Mouse (Mus musculus) heart, adult 2 months (tissue): Measurements from ENCODE around the gene Rpgrip1l. TPM values are rescaled to one million over a fixed set of nuclear protein-coding genes. Genes with fewer than 3 reads are reported as not detected.

ENCODE experiments used
- DNase-seq, 2 experiments: peaks; one replicate each; pipeline ENCODE4 v3.0.0; 2021
- H3K27ac ChIP-seq: fragments of 200-600 bp; 2 replicates; pipeline ENCODE4 v1.8.1; 2022
- H3K27me3 ChIP-seq: fragments of 200-500 bp; 2 replicates; pipeline ENCODE4 v1.6.1; 2012; ENCODE audit warnings: mild to moderate bottlenecking, low read length, inconsistent platforms, mixed read lengths; ENCODE audit not compliant: control insufficient read depth, insufficient read depth
- H3K36me3 ChIP-seq: fragments of 200-500 bp; 2 replicates; pipeline ENCODE4 v1.6.1; 2012; ENCODE audit warnings: low read length, inconsistent platforms; ENCODE audit not compliant: control insufficient read depth, insufficient read depth
- H3K4me1 ChIP-seq: fragments of 200-500 bp; 2 replicates; pipeline ENCODE4 v1.6.1; 2011; ENCODE audit warnings: low read length; ENCODE audit not compliant: control insufficient read depth, insufficient read depth
- H3K4me3 ChIP-seq: fragments of 200-600 bp; 2 replicates; pipeline ENCODE4 v1.8.1; 2022
- H3K79me2 ChIP-seq: fragments of 200-500 bp; replicated peaks from 2 replicates; pipeline ENCODE4 v1.6.1; 2012; ENCODE audit warnings: mild to moderate bottlenecking, inconsistent platforms, low read length, moderate library complexity, mixed read lengths; ENCODE audit not compliant: control insufficient read depth, insufficient read depth
- H3K9ac ChIP-seq: fragments of 200-500 bp; 2 replicates; pipeline ENCODE4 v1.6.1; 2012; ENCODE audit warnings: low read depth, mild to moderate bottlenecking, control low read depth, inconsistent platforms, low read length, mixed read lengths
- CTCF ChIP-seq: fragments of 200-600 bp; IDR thresholded peaks from 2 replicates; pipeline ENCODE4 v1.8.1; 2022; ENCODE audit warnings: antibody characterized with exemption, mild to moderate bottlenecking, moderate library complexity
- EP300 ChIP-seq: fragments of 200-500 bp; IDR thresholded peaks from 2 replicates; pipeline ENCODE4 v1.6.1; 2011; ENCODE audit warnings: low read depth, low read length, control low read depth; ENCODE audit not compliant: insufficient read depth
- POLR2A ChIP-seq: fragments of 200-500 bp; IDR thresholded peaks from 2 replicates; pipeline ENCODE4 v1.6.1; 2011; ENCODE audit warnings: mild to moderate bottlenecking, low read depth, low read length, control low read depth; ENCODE audit not compliant: insufficient read depth
- WGBS: fragments of 180-500 bp; shearing (Covaris S2); methylation state at CpG from one replicate; pipeline ENCODE4 v1.1.7; 2018; 5-methylcytosine and 5-hydroxymethylcytosine counted together
- intact Hi-C: fragments of 180-260 bp; cut with DNase I; formaldehyde crosslinking; loops from one replicate; pipeline ENCODE4 v1.15.1; 2025
- polyA plus RNA-seq: library from polyadenylated mRNA; depleted of rRNA; stranded (reverse); fragments of >200 nt; gene quantifications from 2 replicates; pipeline ENCODE4 v1.2.3, GENCODE M21; 2012
- total RNA-seq, 2 experiments: library from RNA; stranded (reverse); gene quantifications; 2 replicates each; pipeline ENCODE4 v1.2.3; 2021

The Rpgrip1l gene
- total and polyA plus RNA-seq, 3 experiments = 0.88 to 3.6 (median 3.2) TPM

GRCm38 (mm10) chr8:91250966-91251365, 62.1 kb downstream of the Rpgrip1l start:
- TF ChIP-seq CTCF = no peak
- no peak for TF ChIP-seq EP300
- TF ChIP-seq POLR2A = no peak
- no peaks in the 10 kb centered on the region for H3K4me1 ChIP-seq
- H3K36me3 ChIP-seq = no peaks in the 10 kb centered on the region
- no peak overlapping the region for H3K27ac ChIP-seq
- no peaks in the 10 kb centered on the region for H3K79me2 ChIP-seq
- no peak overlapping the region for H3K4me3 ChIP-seq
- 73% methylated on average over 6 of the region's 6 CpGs for WGBS
- intact Hi-C loops = no loop called here
- H3K27me3 ChIP-seq = no peaks in the 10 kb centered on the region
- H3K9ac ChIP-seq = no peak overlapping the region
- DNase-seq = no peak

- no peaks in the 10 kb centered on the region for H3K79me2 ChIP-seq
- no peak for TF ChIP-seq POLR2A
- no peak for TF ChIP-seq CTCF
- TF ChIP-seq EP300 = no peak
- no peak for DNase-seq
- intact Hi-C loops = no loop called here
- H3K4me1 ChIP-seq = no peaks in the 10 kb centered on the region
- WGBS = 86% methylated on average over 9 of the region's 9 CpGs
- H3K36me3 ChIP-seq = no peaks in the 10 kb centered on the region
- H3K27me3 ChIP-seq = no peaks in the 10 kb centered on the region
- no peak overlapping the region for H3K4me3 ChIP-seq
- no peak overlapping the region for H3K27ac ChIP-seq
- no peak overlapping the region for H3K9ac ChIP-seq
Observed at GRCm38 (mm10) chr8:91249758-91250466, 63.1 kb downstream of the Rpgrip1l start.

GRCm38 (mm10) chr8:91245821-91246454, 67.1 kb downstream of the Rpgrip1l start:
- Histone ChIP-seq H3K4me3 (no peak overlapping the region), H3K27me3 (no peaks in the 10 kb centered on the region), H3K36me3 (no peaks in the 10 kb centered on the region), H3K27ac (no peak overlapping the region), H3K79me2 (no peaks in the 10 kb centered on the region), H3K4me1 (no peaks in the 10 kb centered on the region; the same call in 1 of the 2 replicates), H3K9ac (no peak overlapping the region)
- WGBS = 94% methylated on average over 4 of the region's 4 CpGs
- DNase-seq = no peak
- TF ChIP-seq POLR2A (no peak), CTCF (no peak), EP300 (no peak)
- intact Hi-C loops = no loop called here

- TF ChIP-seq EP300 (no peak), CTCF (no peak), POLR2A (no peak)
- H3K27ac ChIP-seq = no peak overlapping the region
- no peaks in the 10 kb centered on the region; the same call in 1 of the 2 replicates for H3K4me1 ChIP-seq
- DNase-seq = no peak
- intact Hi-C loops = no loop called here
- H3K4me3 ChIP-seq = no peak overlapping the region
- WGBS = 95% methylated on average over 1 of the region's 1 CpGs
- H3K27me3 ChIP-seq = no peaks in the 10 kb centered on the region
- no peak overlapping the region for H3K9ac ChIP-seq
- no peaks in the 10 kb centered on the region for H3K36me3 ChIP-seq
- no peaks in the 10 kb centered on the region for H3K79me2 ChIP-seq
Observed at GRCm38 (mm10) chr8:91242721-91243120, 70.3 kb downstream of the Rpgrip1l start.

- no peaks in the 10 kb centered on the region for H3K27me3 ChIP-seq
- TF ChIP-seq POLR2A = no peak
- no peak for TF ChIP-seq CTCF
- TF ChIP-seq EP300 = no peak
- H3K9ac ChIP-seq = no peak overlapping the region
- WGBS = 67% methylated on average over 8 of the region's 8 CpGs
- H3K4me3 ChIP-seq = no peak overlapping the region
- no peaks in the 10 kb centered on the region for H3K79me2 ChIP-seq
- no peak for DNase-seq
- H3K27ac ChIP-seq = no peak overlapping the region
- no peaks in the 10 kb centered on the region for H3K36me3 ChIP-seq
- H3K4me1 ChIP-seq = no peaks in the 10 kb centered on the region; the same call in 1 of the 2 replicates
- intact Hi-C loops = no loop called here
Observed at GRCm38 (mm10) chr8:91241873-91242519, 71.1 kb downstream of the Rpgrip1l start.
